Mouse (Mus musculus) left cerebral cortex, postnatal 25 days (tissue): ENCODE data around the gene Ppp1r18. TPM values are rescaled to one million over a fixed set of nuclear protein-coding genes. Genes with fewer than 3 reads are reported as not detected.

Source experiments
- DNase-seq, 2 experiments: peaks; one replicate each; pipeline ENCODE4 v3.0.0; 2022; ENCODE audit warnings: low spot score in 2 of 2, mixed read lengths in 1 of 2
- intact Hi-C: fragments of 180-260 bp; cut with DNase I; formaldehyde crosslinking; loops from one replicate; pipeline ENCODE4 v1.15.1; 2025
- total RNA-seq, 2 experiments: library from RNA; stranded (reverse); gene quantifications; 2 replicates each; pipeline ENCODE4 v1.2.3; 2021

Ppp1r18 gene
- total RNA-seq, 2 experiments from 2014 or later, result 8.3 to 8.7 TPM

- peak in 1 of 2 experiments; percentile 35 for DNase-seq
- intact Hi-C loops, result no loop called here
Measured at GRCm38 (mm10) chr17:35866281-35866831, 963 bp downstream of the Ppp1r18 start.

- DNase-seq, result no peak
- intact Hi-C loops, result no loop called here
Measured at GRCm38 (mm10) chr17:35866911-35867890, 1.8 kb downstream of the Ppp1r18 start.

- intact Hi-C loops, result no loop called here
- no peak for DNase-seq
Measured at GRCm38 (mm10) chr17:35868165-35868820, 2.9 kb downstream of the Ppp1r18 start.

- DNase-seq, result no peak
- intact Hi-C loops, result no loop called here
Measured at GRCm38 (mm10) chr17:35868961-35869345, 3.6 kb downstream of the Ppp1r18 start.

DNA sequence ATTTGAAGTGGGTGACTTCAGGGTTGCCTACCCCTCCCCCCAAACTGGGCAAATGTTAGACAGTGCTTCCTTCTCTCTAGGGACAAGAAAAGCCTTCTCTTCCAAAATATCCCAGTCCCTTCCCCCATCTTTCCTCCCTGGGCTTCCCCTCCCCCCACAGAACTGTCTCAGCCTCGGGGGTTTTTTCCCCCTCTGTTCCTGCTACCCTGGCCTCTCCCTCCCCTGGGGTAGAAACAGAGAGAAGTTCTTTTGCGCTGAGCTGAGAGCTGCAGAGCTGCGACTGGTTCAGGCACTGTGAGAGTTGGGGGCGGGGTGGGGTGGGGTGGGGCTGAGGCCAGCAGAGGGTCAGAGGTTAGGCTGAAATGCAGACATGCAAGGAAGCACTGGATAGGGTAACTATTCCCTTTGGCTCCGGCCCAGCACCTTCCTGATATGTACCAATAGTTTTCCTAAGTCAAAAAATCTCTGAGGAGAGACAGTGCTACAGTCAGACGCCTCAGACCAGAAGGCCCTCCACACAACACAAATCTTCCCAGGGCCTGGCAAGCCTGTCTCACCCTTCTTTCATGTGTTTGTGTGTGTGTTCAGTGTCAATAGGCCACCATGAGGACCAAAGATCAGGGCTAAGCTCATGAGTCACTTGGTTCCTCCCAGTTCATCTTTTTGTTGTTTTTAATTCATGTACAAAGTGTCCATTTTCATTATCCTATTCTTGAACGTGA, 4.1 kb downstream of the Ppp1r18 start:
- DNase-seq, result no peak
- intact Hi-C loops, result loop anchor here (5.0 kb wide), 1 partner anchor 132 kb away; no protein-coding TSS in a partner anchor

DNA sequence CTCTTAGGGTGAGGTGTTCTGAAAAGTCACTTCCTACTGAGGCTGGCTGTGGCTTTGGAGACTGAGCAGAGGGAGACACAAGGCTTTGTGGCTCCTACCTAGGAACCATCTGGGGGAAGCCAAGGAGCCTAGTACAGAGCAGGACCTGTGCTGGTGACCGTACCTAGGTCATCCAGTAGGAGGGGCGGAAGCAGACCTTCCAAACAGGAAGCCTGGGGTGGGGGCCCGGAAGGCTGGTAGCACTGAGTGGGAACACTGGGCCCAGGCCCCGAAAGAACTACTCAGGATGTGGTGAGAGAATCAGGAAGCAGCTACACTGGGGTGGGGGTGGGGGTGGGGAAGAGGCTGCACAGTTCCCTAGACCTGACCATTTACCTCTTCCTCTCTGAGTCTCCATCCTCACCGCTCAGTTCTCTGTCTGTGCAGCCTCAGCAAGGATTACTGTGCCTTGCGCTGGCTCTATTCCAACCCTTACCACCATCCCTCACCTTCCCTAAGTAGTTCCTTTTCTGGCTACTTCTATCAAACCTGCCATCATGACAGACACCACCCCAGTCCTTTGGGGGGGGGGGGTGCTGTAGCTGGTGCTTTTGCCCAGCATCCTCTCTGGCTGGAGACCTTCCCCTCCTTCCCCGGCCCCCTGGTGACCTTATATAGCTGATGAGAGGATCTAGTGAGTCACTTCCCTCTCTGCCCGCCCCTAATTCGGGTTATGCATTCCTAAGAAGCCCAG, 4.9 kb downstream of the Ppp1r18 start:
- intact Hi-C loops, result loop anchor here (5.0 kb wide), 1 partner anchor 133 kb away; no protein-coding TSS in a partner anchor
- no peak for DNase-seq

- intact Hi-C loops, result loop anchor here (5.0 kb wide), 1 partner anchor 134 kb away; no protein-coding TSS in a partner anchor
- no peak for DNase-seq
Measured at GRCm38 (mm10) chr17:35870884-35871696, 5.7 kb downstream of the Ppp1r18 start.

GRCm38 (mm10) chr17:35873774-35874519, 8.6 kb downstream of the Ppp1r18 start:
- peak; percentile 79 to 83 for DNase-seq
- intact Hi-C loops, result loop anchor here (2.0 to 5.0 kb wide), 2 partner anchors 37 to 137 kb away; no protein-coding TSS in a partner anchor

DNA sequence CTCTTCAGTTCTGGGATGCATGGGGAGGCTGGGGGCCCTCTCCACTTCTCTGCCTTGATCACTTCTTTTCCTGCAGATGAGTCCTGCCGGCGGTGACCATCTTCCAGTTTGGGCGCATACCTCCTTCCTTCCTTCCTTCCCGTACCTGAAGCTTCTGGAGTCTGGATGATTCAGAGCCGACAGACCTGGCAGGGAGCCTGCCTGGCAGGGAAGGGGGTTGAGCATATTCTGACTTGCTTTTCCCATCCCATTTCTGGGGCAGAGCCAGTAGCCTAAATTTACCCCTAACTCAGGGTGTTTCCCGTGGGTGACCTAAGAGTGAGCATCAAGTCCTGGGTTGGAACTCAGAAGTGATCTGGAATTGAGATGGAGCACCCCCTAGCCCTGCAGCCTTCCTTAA, 9.3 kb downstream of the Ppp1r18 start:
- peak; percentile 39 to 82 for DNase-seq
- intact Hi-C loops, result loop anchor here (5.0 kb wide), 1 partner anchor 137 kb away; no protein-coding TSS in a partner anchor

DNA sequence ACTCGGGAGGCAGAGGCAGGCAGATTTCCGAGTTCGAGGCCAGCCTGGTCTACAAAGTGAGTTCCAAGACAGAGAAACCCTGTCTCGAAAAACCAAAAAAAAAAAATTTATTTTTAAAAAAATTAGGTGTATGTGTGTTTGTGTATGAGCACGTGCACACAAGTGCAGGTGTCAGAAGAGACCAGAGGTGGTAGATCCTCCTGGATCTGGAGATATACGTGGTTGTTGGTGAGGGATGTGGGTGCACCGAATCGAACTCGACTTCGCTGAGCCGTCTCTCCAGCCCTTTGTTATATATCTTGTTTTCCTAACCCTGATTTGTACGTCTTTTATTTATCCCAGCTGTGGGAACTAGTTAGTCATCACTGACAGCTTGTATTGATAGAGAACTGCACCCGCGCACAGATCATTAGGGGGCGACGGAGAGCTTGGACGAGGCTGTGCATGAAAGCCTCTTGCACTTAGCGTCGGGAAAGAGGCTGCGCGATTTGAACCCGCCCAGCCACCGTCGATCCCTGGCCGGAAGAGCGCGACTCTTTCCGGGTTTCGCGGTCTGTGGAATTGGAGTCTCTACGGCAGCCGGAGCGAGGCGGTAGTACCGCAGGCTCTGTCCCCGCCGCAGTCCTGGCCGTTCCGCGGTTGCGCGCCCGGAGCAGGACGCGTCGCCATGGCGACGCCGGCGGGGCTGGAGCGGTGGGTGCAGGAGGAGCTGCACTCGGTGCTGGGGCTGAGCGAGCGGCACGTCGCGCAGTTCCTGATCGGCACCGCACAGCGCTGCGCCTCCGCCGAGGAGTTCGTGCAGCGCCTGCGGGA, 14.1 kb downstream of the Ppp1r18 start, which contains the start of gene Dhx16:
Gene Dhx16, plus strand, starts transcription at position 575 of the 813 bp plus-strand sequence.
- intact Hi-C loops, result no loop called here
- peak; percentile 96 to 97 for DNase-seq

DNA sequence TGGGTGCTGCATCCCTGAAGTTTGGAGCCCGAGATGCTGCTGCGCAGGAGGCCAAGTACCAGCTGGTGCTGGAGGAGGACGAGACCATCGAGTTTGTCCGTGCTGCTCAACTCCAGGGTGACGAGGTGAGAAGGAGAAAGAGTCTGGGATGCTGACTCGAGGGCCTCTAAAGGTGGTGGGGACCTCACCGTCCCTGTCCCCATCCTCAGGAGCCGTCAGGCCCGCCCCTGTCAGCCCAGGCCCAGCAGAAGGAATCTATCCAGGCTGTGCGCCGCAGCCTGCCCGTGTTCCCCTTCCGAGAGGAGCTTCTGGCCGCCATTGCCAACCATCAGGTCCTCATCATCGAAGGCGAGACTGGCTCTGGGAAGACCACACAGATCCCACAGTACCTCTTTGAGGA, 17.5 kb downstream of the Ppp1r18 start:
- no peak for DNase-seq
- intact Hi-C loops, result no loop called here

GRCm38 (mm10) chr17:35883777-35884176, 18.4 kb downstream of the Ppp1r18 start:
- intact Hi-C loops, result no loop called here
- no peak for DNase-seq

DNA sequence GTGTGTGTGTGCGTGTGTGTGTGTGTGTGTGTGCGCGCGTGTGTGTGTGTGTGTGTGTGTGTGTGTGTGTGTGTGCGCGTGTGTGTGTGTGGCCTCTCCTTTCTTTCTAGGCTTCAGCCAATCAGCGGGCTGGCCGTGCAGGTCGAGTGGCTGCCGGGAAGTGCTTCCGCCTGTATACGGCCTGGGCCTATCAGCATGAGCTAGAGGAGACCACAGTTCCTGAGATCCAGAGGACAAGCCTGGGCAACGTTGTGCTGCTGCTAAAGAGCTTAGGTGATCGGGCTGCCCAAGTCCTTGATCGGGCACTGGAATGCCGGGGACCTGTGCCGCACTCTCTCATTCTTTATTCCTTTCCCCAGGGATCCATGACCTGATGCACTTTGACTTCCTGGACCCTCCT, 22.3 kb downstream of the Ppp1r18 start:
- DNase-seq, result no peak
- intact Hi-C loops, result no loop called here

DNA sequence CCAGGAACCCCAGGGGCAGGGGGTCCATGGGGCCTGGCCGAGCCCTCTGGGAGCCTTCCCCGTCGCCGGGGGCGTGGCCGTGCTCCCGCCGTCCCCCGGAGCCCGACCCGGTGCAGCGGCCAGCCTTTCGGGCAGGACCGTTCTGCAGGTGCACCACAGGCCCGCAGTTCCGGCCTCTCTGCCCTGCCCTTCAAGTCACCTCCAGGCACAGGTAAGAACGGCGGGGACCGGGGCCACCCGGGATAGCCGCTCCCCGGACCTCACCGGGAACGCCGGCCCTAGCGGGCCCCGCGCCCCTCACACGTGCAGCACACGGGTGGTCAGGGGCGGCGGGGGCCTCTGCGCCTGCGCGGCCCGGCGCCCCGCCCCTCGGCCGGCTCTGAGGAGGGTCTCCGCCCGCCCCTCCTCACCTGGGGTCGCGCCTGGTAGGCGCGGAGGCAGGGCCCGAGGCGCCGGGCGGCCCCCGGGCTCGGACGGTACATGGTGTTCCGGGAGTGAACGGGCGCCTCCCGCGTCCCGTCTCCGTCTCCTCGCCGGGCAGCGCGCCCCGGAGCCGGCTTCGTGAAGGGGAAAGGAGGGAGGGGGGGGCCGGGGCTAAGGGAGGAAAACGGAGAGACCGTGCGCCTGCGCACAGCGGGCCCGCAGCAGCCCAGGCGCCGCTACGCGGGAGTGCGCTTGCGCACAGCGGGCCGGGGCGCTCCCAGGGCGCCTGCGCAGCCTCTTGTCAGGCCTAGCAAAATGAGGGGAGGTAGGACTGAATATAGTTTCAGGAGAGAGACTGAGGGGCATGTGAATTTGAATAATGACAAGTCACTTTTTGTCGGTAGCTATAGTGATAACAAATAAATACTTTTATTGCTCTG, 31.6 kb downstream of the Ppp1r18 start, which contains the start of gene 2310061I04Rik:
Gene 2310061I04Rik, minus strand, starts transcription at position 651 of the 863 bp plus-strand sequence.
- intact Hi-C loops, result no loop called here
- DNase-seq, result peak; percentile 92 to 96
